Mouse (Mus musculus): ENCODE results near the gene Ccl28. TPM values are rescaled to one million over a fixed set of nuclear protein-coding genes. Genes with fewer than 3 reads are reported as not detected.
"Not testable (repeated sequence)": the region's sequence is repeated elsewhere in the genome, so short reads cannot be mapped to it uniquely, and the experiment has no call there.

The Ccl28 gene
- 0.18 and 0.62 TPM in 2 replicates for polyA plus RNA-seq (2015; fragmentation: Nextera tagmentation; extraction: Ambion mirVana)

DNA sequence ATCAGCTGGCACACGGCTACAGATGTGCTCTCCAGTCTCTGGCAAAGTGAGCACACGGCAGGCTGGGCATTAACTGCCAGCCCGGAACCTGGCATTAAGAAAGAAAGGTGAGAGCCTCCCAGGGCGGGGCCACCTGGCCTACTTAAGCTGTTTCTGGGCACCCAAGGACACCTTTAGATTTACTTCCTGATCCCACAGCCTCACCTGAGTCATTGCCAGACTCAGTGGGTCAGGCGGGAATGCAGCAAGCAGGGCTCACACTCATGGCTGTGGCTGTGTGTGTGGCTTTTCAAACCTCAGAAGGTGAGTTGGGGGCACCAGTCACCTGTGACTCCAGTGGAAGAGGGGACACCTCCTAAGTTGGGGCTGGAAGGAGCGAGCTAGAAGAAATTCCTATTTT is at the start of gene Ccl28:
Gene Ccl28 (plus strand): TSS at position 186 of the 400 bp plus-strand sequence.
- Histone ChIP-seq H3K27me3 (no peaks in the 10 kb centered on the region), H3K9ac (no peak within 1 kb of the TSS), H3K4me3 (no peak within 1 kb of the TSS), H3K27ac (replicated peaks) (no peak within 1 kb of the TSS), H3K36me3 (no peaks in the 10 kb centered on the region), H3K4me2 (no peak within 1 kb of the TSS), H3K9me3 (no peaks in the 10 kb centered on the region), H3K4me1 (replicated peaks) (no peaks in the 10 kb centered on the region)
- 89% methylated on average over 6 of the region's 6 CpGs for WGBS
- ATAC-seq (ENCODE audit: low FRiP score, low read depth), result no peak

- WGBS, result 74% methylated on average over 15 of the region's 16 CpGs
- not testable (repeated sequence) for H3K9ac ChIP-seq; H3K27me3 ChIP-seq; H3K4me1 ChIP-seq (replicated peaks); H3K36me3 ChIP-seq; H3K4me3 ChIP-seq; H3K4me2 ChIP-seq; H3K27ac ChIP-seq (replicated peaks)
- ATAC-seq (ENCODE audit: low FRiP score, low read depth), result peak; percentile 93
- H3K9me3 ChIP-seq, result peaks cover 17% of the 10 kb centered on the region
Observed at GRCm38 (mm10) chr13:119596321-119597211, 27.1 kb upstream of the Ccl28 start.

- not testable (repeated sequence) for ATAC-seq (ENCODE audit: low FRiP score, low read depth); H3K9ac ChIP-seq; H3K4me2 ChIP-seq; H3K36me3 ChIP-seq; H3K27me3 ChIP-seq; H3K4me3 ChIP-seq; H3K27ac ChIP-seq (replicated peaks); H3K4me1 ChIP-seq (replicated peaks)
- H3K9me3 ChIP-seq, result peaks cover 21% of the 10 kb centered on the region
Observed at GRCm38 (mm10) chr13:119598466-119598865, 25.2 kb upstream of the Ccl28 start.

GRCm38 (mm10) chr13:119599066-119599465 is 24.6 kb upstream of the Ccl28 start:
- H3K36me3 ChIP-seq; H3K4me2 ChIP-seq; H3K4me3 ChIP-seq; H3K9ac ChIP-seq; ATAC-seq (ENCODE audit: low FRiP score, low read depth); H3K27me3 ChIP-seq; H3K27ac ChIP-seq (replicated peaks); H3K4me1 ChIP-seq (replicated peaks): not testable (repeated sequence)
- H3K9me3 ChIP-seq, result peaks cover 26% of the 10 kb centered on the region
- WGBS, result 83% methylated on average over 12 of the region's 12 CpGs

- WGBS, result 65% methylated on average over 2 of the region's 2 CpGs
- not testable (repeated sequence) for H3K27ac ChIP-seq (replicated peaks); ATAC-seq (ENCODE audit: low FRiP score, low read depth)
Observed at GRCm38 (mm10) chr13:119599498-119599897, 24.1 kb upstream of the Ccl28 start.

GRCm38 (mm10) chr13:119600166-119600565 is 23.5 kb upstream of the Ccl28 start:
- H3K4me2 ChIP-seq; H3K27ac ChIP-seq (replicated peaks); H3K4me3 ChIP-seq; ATAC-seq (ENCODE audit: low FRiP score, low read depth); H3K27me3 ChIP-seq; H3K36me3 ChIP-seq; H3K9ac ChIP-seq; H3K4me1 ChIP-seq (replicated peaks): not testable (repeated sequence)
- peaks cover 29% of the 10 kb centered on the region for H3K9me3 ChIP-seq

More at GRCm38 (mm10) chr13:119599498-119599897, 24.1 kb upstream of the Ccl28 start:
- H3K27me3 ChIP-seq; H3K9ac ChIP-seq; H3K4me1 ChIP-seq (replicated peaks); H3K4me2 ChIP-seq; H3K36me3 ChIP-seq; H3K4me3 ChIP-seq: not testable (repeated sequence)
- H3K9me3 ChIP-seq, result peaks cover 26% of the 10 kb centered on the region

DNA sequence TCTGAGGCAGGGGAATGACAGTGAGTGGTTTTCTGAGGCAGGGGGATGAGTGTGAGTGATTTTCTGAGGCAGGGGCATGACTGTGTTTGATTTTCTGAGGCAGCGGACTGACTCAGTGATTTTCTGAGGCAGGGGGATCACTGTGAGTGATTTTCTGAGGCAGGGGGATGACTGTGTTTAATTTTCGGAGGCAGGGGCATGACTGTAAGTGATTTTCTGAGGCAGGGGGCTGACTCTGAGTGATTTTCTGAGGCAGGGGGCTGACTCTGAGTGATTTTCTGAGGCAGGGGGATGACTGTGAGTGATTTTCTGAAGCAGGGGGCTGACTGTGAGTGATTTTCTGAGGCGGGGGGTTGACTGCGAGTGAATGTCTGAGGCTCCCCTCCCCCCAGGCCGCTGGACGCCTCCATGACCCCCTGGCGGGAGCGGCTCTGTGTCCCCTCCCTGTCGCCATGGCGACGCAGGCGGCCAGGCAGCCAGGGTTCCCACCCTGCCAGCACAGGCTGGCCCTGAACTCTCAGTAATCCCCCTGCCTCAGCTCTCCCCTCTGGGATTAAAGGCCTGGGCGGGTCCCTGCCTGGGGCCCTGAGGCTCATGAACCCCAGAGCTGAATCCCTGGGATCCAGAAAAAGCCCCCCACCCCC is 20.8 kb upstream of the Ccl28 start:
- ATAC-seq (ENCODE audit: low FRiP score, low read depth); H3K4me2 ChIP-seq; H3K9ac ChIP-seq; H3K27me3 ChIP-seq; H3K4me1 ChIP-seq (replicated peaks); H3K4me3 ChIP-seq; H3K36me3 ChIP-seq; H3K27ac ChIP-seq (replicated peaks): not testable (repeated sequence)
- WGBS, result 61% methylated on average over 13 of the region's 13 CpGs
- H3K9me3 ChIP-seq, result peaks cover 23% of the 10 kb centered on the region

- not testable (repeated sequence) for H3K27me3 ChIP-seq; H3K4me1 ChIP-seq (replicated peaks); H3K4me2 ChIP-seq; H3K27ac ChIP-seq (replicated peaks); H3K4me3 ChIP-seq; H3K36me3 ChIP-seq; H3K9ac ChIP-seq
- ATAC-seq (ENCODE audit: low FRiP score, low read depth), result peak; percentile 27
- peaks cover 16% of the 10 kb centered on the region for H3K9me3 ChIP-seq
- 97% methylated on average over 8 of the region's 8 CpGs for WGBS
Observed at GRCm38 (mm10) chr13:119603890-119604289, 19.7 kb upstream of the Ccl28 start.

DNA sequence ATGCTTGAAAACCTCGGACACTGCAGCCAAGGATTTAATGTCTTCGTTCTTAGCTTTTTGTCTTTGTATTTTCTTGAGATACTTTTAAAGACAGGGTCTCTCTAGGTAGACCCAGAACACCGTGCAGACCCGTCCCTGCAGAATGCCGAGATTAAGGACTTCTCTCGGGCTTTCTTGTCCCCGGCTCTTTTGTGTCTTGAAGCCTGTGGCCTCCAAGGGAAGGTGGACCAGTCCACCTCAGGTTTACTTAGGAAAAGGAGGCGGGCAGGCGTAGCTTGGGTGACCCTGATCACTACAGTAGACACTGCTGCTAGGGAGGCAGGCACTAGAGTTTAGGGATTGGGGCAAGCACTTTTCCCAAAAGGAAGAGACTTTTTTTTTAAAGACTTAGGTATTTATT is 19.3 kb upstream of the Ccl28 start:
- H3K27ac ChIP-seq (replicated peaks); H3K27me3 ChIP-seq; H3K36me3 ChIP-seq; H3K4me3 ChIP-seq; H3K9ac ChIP-seq; H3K4me1 ChIP-seq (replicated peaks); H3K4me2 ChIP-seq: not testable (repeated sequence)
- 94% methylated on average over 8 of the region's 9 CpGs for WGBS
- H3K9me3 ChIP-seq, result peaks cover 12% of the 10 kb centered on the region
- ATAC-seq (ENCODE audit: low FRiP score, low read depth), result peak; percentile 14; the same call in 1 of the 2 replicates

DNA sequence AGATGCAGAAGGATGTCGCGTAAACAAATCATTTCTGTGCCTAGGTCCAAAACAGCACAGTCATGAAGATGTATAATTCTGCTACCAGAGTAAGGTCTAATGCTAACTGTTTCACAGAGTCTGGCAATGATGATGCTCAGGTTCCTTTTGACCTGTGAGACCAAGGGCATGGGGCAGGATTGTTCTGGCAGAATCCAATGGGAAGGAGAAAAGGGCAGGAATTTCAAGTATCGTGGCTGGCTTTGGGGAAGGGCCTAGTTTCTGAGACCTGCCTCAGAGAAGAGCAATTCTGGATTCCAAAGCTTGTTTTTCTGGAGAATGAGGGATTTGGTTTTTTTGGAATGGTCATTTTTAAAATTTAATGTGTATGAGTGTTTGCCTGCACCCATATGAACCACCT is 4.8 kb upstream of the Ccl28 start:
- Histone ChIP-seq H3K27me3 (no peaks in the 10 kb centered on the region), H3K36me3 (no peaks in the 10 kb centered on the region), H3K9ac (no peak overlapping the region), H3K9me3 (no peaks in the 10 kb centered on the region), H3K4me3 (no peak overlapping the region), H3K27ac (replicated peaks) (no peak overlapping the region), H3K4me2 (no peak overlapping the region), H3K4me1 (replicated peaks) (no peaks in the 10 kb centered on the region)
- no peak for ATAC-seq (ENCODE audit: low FRiP score, low read depth)
- WGBS, result 96% methylated on average over 3 of the region's 3 CpGs

- ATAC-seq (ENCODE audit: low FRiP score, low read depth), result no peak
- 81% methylated on average over 3 of the region's 3 CpGs for WGBS
- Histone ChIP-seq H3K4me1 (replicated peaks) (no peaks in the 10 kb centered on the region), H3K27me3 (no peaks in the 10 kb centered on the region), H3K9me3 (no peaks in the 10 kb centered on the region), H3K36me3 (no peaks in the 10 kb centered on the region), H3K4me3 (no peak overlapping the region), H3K27ac (replicated peaks) (no peak overlapping the region), H3K4me2 (no peak overlapping the region), H3K9ac (no peak overlapping the region)
Observed at GRCm38 (mm10) chr13:119619735-119620134, 3.9 kb upstream of the Ccl28 start.

- H3K27ac ChIP-seq (replicated peaks); H3K4me3 ChIP-seq; H3K4me1 ChIP-seq (replicated peaks); H3K4me2 ChIP-seq; H3K27me3 ChIP-seq; H3K9ac ChIP-seq; ATAC-seq (ENCODE audit: low FRiP score, low read depth); H3K9me3 ChIP-seq; H3K36me3 ChIP-seq: not testable (repeated sequence)
- WGBS, result 79% methylated on average over 5 of the region's 5 CpGs
Observed at GRCm38 (mm10) chr13:119625952-119626351, 2.3 kb downstream of the Ccl28 start.
